Mouse (Mus musculus) embryonic facial prominence, embryonic 10.5 days (tissue): ENCODE data around the gene Plekhs1. TPM values are rescaled to one million over a fixed set of nuclear protein-coding genes. Genes with fewer than 3 reads are reported as not detected.
"Not testable (repeated sequence)": the region's sequence is repeated elsewhere in the genome, so short reads cannot be mapped to it uniquely, and the experiment has no call there.

Experiments
- DNase-seq: peaks from one replicate; pipeline ENCODE4 v3.0.0-alpha.2; 2017; ENCODE audit warnings: low spot score
- H3K27ac ChIP-seq: fragments of 300-500 bp; sonication (generic); replicated peaks from 2 replicates; pipeline ENCODE4 v1.5.1; 2016; ENCODE audit warnings: mild to moderate bottlenecking
- H3K27me3 ChIP-seq: fragments of 300-500 bp; sonication (generic); replicated peaks from 2 replicates; pipeline ENCODE4 v1.6.1; 2016; ENCODE audit warnings: low read depth, mild to moderate bottlenecking; ENCODE audit not compliant: poor library complexity, severe bottlenecking
- H3K36me3 ChIP-seq: fragments of 300-500 bp; sonication (generic); replicated peaks from 2 replicates; pipeline ENCODE4 v1.6.1; 2016; ENCODE audit warnings: mild to moderate bottlenecking, moderate library complexity
- H3K4me1 ChIP-seq: fragments of 300-500 bp; sonication (generic); 2 replicates; pipeline ENCODE4 v1.6.1; 2016
- H3K4me3 ChIP-seq: fragments of 300-500 bp; sonication (generic); 2 replicates; pipeline ENCODE4 v1.5.1; 2016; ENCODE audit warnings: mild to moderate bottlenecking, moderate library complexity
- H3K9me3 ChIP-seq: fragments of 300-500 bp; sonication (generic); 2 replicates; pipeline ENCODE4 v1.6.1; 2016; ENCODE audit warnings: mild to moderate bottlenecking
- WGBS: fragments of 180-500 bp; shearing (Covaris S2); methylation state at CpG from one replicate; pipeline ENCODE4 v1.1.7; 2016; 5-methylcytosine and 5-hydroxymethylcytosine counted together
- polyA plus RNA-seq: library from polyadenylated mRNA; unstranded; fragments of >200 nt; fragmentation: Nextera tagmentation; extraction: Ambion mirVana; gene quantifications from 2 replicates; pipeline ENCODE4 v1.2.1, GENCODE M21; 2016

Plekhs1 gene
- polyA plus RNA-seq, 1 experiment from 2014 or later = 0.21 TPM

DNA sequence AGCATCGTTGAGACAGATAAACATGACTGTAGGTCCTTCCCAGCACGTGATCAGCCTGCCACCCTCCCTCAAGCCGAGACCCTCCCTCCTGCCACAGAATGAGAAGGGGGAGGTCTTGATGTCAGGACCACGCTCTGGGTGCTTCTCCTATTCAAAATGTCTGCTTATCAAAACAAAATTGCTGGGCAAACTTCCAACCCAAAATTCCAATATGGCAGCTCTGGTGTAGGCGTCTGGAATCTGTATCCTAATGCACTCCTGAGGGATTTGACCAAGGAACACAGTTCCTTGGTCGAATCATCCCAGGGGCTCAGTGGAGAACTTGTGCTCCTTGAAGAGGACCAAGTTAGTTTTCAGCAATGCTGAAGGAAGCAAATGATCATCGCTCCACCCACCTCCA lies 25.5 kb downstream of the Plekhs1 start:
- Histone ChIP-seq H3K4me1 (peaks cover 21% of the 10 kb centered on the region), H3K27ac (no peak overlapping the region), H3K27me3 (no peaks in the 10 kb centered on the region), H3K4me3 (no peak overlapping the region), H3K9me3 (no peaks in the 10 kb centered on the region), H3K36me3 (no peaks in the 10 kb centered on the region)
- no peak for DNase-seq
- WGBS = 90% methylated on average over 7 of the region's 7 CpGs

DNA sequence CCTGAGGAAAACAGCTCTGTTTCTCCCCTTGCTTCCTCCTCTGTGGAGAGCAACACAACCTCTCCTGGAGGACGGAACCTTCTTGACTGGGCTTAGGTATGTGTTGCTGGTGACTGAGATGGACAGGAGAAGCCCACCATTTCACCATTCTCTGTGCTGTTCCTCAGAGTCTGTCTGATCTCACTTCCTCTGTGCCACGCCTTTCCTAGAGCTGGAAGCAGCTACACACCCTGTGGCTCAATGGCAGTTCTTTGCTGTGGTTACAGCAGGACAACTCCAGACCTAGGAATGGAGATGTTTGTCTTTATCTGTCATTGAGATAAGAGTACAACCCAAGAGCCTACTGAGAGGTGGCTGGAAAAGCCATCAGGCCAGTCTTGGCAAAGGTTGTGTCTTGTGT lies 25.9 kb downstream of the Plekhs1 start:
- H3K36me3 ChIP-seq = no peaks in the 10 kb centered on the region
- H3K9me3 ChIP-seq = no peaks in the 10 kb centered on the region
- DNase-seq = no peak
- no peak overlapping the region for H3K4me3 ChIP-seq
- H3K4me1 ChIP-seq = peaks cover 21% of the 10 kb centered on the region
- WGBS = 92% methylated on average over 2 of the region's 2 CpGs
- H3K27me3 ChIP-seq = no peaks in the 10 kb centered on the region
- H3K27ac ChIP-seq = no peak overlapping the region

DNA sequence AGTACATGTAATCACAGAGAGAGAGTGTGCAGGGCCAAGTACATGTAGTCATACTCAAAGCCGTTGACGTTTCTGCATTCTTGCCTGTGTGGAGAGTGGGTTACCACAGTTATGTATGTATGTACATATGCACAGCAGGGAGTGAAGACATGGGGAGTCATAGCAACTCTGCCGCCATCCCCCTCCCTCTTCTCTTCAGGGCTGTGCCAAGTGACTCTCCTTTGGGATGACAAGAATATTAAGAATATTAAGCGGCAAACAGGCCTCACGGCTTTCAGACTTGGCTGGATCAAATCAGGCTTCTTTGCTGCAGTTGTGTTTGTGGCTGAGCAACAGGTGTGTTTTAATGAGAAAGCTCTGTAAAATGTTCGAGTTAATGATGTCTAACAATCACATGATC lies 28.2 kb downstream of the Plekhs1 start:
- no peak for DNase-seq
- Histone ChIP-seq H3K9me3 (no peaks in the 10 kb centered on the region), H3K4me3 (no peak overlapping the region), H3K36me3 (no peaks in the 10 kb centered on the region), H3K27ac (no peak overlapping the region), H3K27me3 (no peaks in the 10 kb centered on the region), H3K4me1 (peaks cover 18% of the 10 kb centered on the region)
- 87% methylated on average over 6 of the region's 6 CpGs for WGBS

DNA sequence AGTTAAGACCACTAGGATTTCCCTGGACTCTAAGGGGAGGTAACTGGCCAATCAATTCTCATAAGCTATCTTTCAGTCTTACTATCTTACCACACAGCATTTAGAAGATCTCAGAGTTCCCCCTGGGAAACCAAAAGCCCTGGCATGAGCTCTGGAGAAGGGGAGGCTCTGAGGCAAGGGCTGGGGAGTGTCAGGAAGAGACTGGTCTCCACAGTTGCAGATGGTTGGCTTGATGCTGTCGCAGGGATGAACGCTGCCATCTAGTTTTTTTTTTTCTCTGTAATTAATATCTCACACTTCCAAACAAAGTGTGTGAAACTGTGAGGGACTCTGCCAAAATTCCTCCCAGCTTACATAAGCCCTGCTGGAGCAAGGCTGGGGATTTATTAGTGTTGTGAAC lies 32.7 kb downstream of the Plekhs1 start:
- not testable (repeated sequence) for H3K27ac ChIP-seq, DNase-seq, H3K27me3 ChIP-seq, H3K4me3 ChIP-seq, H3K36me3 ChIP-seq, H3K4me1 ChIP-seq, H3K9me3 ChIP-seq
- no CpG with 5 or more reads among the region's 2 CpGs for WGBS

DNA sequence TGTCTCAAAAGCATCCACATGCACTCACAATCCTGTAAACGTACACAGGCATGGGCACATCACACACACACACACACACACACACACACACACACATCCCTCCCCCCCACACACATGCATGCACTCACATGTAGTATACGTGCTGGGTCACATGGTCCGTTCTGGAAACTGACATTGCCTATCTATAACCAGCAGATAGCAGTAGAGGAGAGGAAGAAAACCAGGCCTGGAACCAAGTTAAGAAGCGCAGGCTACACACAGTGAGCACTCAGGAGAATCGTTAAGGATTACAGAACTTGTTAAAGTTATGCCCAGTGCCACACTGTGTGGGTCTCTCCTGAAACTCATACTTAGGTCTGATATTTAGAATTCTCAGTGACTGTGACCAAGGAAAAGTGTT lies 41.6 kb downstream of the Plekhs1 start:
- H3K4me1 ChIP-seq, H3K27me3 ChIP-seq, DNase-seq, H3K36me3 ChIP-seq, H3K9me3 ChIP-seq, H3K27ac ChIP-seq, H3K4me3 ChIP-seq: not testable (repeated sequence)
- no CpG with 5 or more reads among the region's 5 CpGs for WGBS

DNA sequence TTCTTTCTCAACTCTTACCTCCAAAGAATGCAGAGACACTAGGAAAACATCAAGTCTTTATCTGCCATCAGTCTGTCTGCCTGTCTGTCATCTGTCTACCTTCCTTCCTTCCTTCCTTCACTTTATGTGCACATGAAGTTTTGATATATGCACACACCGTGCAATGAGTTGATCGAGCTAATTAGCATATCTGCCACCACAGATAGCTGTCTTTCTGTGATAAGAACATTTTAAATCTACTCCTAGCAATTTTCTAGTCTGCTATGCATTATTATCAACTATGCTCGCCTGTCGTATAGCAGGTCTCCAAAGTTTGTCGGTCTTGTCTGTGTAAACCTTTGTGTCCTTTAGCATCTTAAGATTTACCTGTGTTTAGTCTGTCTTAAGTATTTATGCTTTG lies 42.1 kb downstream of the Plekhs1 start:
- H3K27ac ChIP-seq, DNase-seq, H3K36me3 ChIP-seq, H3K9me3 ChIP-seq, H3K4me1 ChIP-seq, H3K4me3 ChIP-seq, H3K27me3 ChIP-seq: not testable (repeated sequence)
- no CpG with 5 or more reads among the region's 5 CpGs for WGBS

DNA sequence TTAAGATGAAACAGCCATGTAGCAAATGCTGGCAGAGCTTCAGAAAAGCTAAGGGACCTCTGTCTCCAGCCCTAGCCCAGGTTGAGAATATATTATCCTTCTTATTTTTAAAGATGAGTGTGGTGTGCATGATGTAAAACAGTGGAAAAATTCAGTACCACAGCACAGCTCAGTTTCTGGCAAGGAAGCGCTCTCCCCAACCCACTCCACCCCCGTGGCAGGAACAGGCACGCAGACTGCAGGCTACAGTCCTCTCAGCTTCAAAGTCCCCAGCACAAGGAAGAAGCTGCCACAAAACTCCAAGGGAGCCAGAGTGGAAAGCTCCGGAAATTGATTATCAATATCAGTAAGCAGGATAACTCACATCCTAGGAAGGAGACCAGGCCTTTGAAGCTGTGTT lies 49.8 kb downstream of the Plekhs1 start:
- not testable (repeated sequence) for H3K27ac ChIP-seq, H3K36me3 ChIP-seq, H3K27me3 ChIP-seq, DNase-seq, H3K4me3 ChIP-seq, H3K4me1 ChIP-seq, H3K9me3 ChIP-seq
- WGBS = no CpG with 5 or more reads among the region's 4 CpGs

DNA sequence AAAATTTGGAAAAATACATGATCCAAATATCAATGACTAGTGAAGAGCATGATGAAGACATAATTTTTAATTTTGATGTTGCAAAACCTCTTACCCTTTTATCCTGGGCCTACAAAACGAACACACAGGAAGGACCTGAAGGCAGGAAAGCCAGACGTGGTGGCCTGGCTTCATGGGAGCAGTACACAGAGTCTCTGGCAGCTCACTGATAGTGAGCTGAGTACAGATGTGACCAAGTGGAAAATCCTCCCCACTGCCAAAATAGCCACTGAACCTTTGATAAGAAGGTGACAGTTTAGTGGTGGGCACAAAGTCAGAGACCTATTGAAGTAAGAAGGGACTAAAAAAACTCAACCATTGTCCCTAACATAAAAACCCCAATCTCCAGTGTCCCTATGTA lies 52.1 kb downstream of the Plekhs1 start:
- H3K27me3 ChIP-seq, H3K36me3 ChIP-seq: not testable (repeated sequence)
- WGBS = no CpG with 5 or more reads among the region's 2 CpGs

DNA sequence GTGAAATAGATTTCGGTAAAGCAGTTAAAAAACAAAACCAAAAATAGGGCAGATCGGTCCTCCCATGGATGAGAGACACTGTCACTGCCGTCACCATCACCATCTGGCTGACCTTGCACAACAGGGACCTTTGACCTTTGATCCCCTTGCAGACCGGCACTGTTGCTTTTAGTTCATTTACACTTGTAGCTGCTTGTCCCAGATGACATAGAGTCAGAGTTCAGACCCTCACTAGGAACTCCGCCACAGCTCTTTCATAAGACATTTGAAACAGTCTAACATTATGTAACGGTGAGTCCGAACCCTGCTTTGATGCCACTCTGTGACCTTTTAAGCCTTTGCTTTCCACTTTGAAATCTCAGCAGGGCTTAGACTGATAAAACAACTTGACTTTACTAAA lies 58.0 kb downstream of the Plekhs1 start:
- H3K27ac ChIP-seq, DNase-seq, H3K36me3 ChIP-seq, H3K4me1 ChIP-seq, H3K4me3 ChIP-seq, H3K9me3 ChIP-seq, H3K27me3 ChIP-seq: not testable (repeated sequence)
- no CpG with 5 or more reads among the region's 7 CpGs for WGBS

More for the DNA sequence above, 52.1 kb downstream of the Plekhs1 start:
- H3K4me1 ChIP-seq, H3K27ac ChIP-seq, H3K9me3 ChIP-seq, H3K4me3 ChIP-seq, DNase-seq: not testable (repeated sequence)

DNA sequence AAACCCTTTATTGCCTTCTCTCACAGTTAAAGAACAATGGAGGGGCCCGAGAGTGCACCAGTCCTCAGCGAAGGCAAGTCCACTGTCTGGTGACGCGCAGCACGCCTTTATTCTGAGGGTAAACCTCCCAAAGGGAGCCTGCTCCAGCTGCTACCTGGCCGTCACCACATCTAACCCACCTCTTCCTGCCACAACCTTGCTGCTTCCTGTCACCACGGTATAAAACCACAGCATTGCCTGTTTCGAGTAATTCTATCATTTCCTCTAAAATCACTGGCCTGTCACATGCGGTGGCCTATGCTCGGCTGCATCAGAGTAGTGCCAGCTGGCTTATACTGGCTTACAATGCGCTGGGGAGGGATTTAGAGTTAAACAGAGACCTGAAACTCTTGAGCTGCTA lies 69.1 kb downstream of the Plekhs1 start:
- H3K36me3 ChIP-seq = peaks cover 20% of the 10 kb centered on the region
- not testable (repeated sequence) for H3K4me1 ChIP-seq, H3K9me3 ChIP-seq, H3K27me3 ChIP-seq, DNase-seq, H3K4me3 ChIP-seq, H3K27ac ChIP-seq
- WGBS = no CpG with 5 or more reads among the region's 11 CpGs

DNA sequence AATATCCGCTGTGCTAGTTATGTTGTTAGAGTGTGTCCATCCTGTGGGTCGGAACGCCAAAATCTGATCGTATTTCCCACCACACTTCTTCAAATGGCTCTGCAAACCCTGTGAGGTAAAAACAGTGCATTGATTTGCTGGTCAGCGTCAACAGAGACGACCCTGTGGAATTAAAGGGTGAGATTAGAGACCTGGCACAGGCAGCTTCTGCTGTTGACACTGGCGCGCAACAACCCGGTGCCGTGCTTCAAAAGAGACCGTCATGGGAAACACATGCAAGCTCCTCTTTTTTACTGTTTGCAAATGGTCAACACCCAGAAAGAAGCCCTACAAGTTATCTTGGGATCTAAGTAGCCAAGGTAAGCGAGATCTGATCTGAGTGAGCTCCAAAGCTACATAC lies 69.8 kb downstream of the Plekhs1 start:
- peaks cover 27% of the 10 kb centered on the region for H3K36me3 ChIP-seq
- no peaks in the 10 kb centered on the region for H3K4me1 ChIP-seq
- DNase-seq = no peak
- 94% methylated on average over 12 of the region's 12 CpGs for WGBS
- no peaks in the 10 kb centered on the region for H3K9me3 ChIP-seq
- no peak overlapping the region for H3K27ac ChIP-seq
- no peaks in the 10 kb centered on the region for H3K27me3 ChIP-seq
- no peak overlapping the region for H3K4me3 ChIP-seq

DNA sequence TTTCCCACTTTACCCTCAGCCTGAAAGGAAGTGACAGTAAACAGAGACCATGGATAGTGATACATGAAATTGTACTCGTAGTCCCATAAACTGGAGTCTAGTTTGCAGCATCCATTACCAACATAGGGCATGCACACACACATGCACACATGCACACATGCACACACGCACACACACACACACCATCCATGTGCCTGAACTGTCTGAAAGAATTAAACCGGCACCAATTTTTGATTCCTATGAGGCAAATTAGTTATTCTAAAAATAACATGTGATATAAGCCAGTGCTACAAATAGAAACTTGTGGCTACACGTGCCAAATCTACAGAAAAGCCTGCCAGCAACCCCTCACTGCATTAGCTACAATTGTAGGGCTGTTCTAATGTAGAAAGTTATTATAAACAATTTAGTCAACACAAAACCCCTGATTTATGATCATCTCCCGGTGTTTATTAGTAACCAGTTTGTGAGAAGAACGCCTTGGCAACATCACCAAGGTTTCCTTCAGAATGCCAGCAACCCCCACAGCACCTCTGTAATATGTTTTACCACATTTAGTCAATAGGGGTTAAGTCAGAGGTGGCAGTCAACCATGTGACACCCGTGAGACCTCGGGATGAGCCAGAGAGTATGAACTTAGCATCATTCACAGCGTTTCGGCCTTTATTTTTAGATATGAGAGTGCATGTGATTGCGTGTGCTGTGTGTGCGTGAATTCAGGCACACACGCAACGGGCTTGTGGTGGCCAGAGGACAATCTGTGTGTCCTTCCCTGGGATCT lies 72.0 kb downstream of the Plekhs1 start:
- peaks cover 43% of the 10 kb centered on the region for H3K36me3 ChIP-seq
- H3K27me3 ChIP-seq = no peaks in the 10 kb centered on the region
- WGBS = 94% methylated on average over 14 of the region's 14 CpGs
- H3K27ac ChIP-seq = no peak overlapping the region
- no peak for DNase-seq
- no peak overlapping the region for H3K4me3 ChIP-seq
- 0 out of 2 replicates have a peak, but pooled peaks cover 4% of the 10 kb centered on the region for H3K4me1 ChIP-seq
- no peaks in the 10 kb centered on the region for H3K9me3 ChIP-seq

DNA sequence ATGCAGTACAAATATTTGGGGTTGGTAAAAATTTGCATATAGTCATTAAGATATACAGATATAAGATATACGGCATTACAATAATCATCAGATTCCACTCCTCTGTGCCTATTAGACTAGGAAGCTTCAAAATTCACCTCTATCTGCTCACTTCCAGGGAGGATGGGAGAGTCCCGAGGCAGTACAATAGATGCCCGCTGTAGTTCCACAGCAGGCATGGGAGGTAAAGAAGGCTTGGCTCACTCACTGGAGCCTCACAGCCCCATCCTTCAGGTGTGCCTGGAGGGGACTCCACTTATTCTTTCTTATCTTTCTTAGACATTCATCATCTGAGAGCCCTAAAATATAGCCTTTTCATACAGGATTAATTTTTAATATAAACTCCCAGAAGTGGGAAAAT lies 72.9 kb downstream of the Plekhs1 start:
- Histone ChIP-seq H3K27ac (no peak overlapping the region), H3K9me3 (no peaks in the 10 kb centered on the region), H3K4me3 (no peak overlapping the region), H3K27me3 (no peaks in the 10 kb centered on the region), H3K4me1 (0 out of 2 replicates have a peak, but pooled peaks cover 4% of the 10 kb centered on the region), H3K36me3 (peaks cover 46% of the 10 kb centered on the region)
- 85% methylated on average over 3 of the region's 3 CpGs for WGBS
- no peak for DNase-seq
